Mouse (Mus musculus): ENCODE results near the gene Mbnl3.

Gene Mbnl3

GRCm38 (mm10) chrX:51206432-51206831 lies at the start of gene Mbnl3:
Gene Mbnl3 (minus strand): TSS chrX:51206532.
- no peak for DNase-seq

GRCm38 (mm10) chrX:51205548-51206324 lies 596 bp downstream of the Mbnl3 start:
- DNase-seq: no peak

GRCm38 (mm10) chrX:51204626-51205547 lies 1.4 kb downstream of the Mbnl3 start:
- no peak for DNase-seq

GRCm38 (mm10) chrX:51197012-51197411 lies 9.3 kb downstream of the Mbnl3 start:
- DNase-seq: no peak

GRCm38 (mm10) chrX:51171914-51172313 lies 34.4 kb downstream of the Mbnl3 start:
- DNase-seq: no peak

GRCm38 (mm10) chrX:51171413-51171812 lies 34.9 kb downstream of the Mbnl3 start:
- no peak for DNase-seq

GRCm38 (mm10) chrX:51170404-51170803 lies 35.9 kb downstream of the Mbnl3 start:
- no peak for DNase-seq

- no peak for DNase-seq
Observed at GRCm38 (mm10) chrX:51169476-51170045, 36.8 kb downstream of the Mbnl3 start.

- no peak for DNase-seq
Observed at GRCm38 (mm10) chrX:51167976-51168375, 38.4 kb downstream of the Mbnl3 start.

- DNase-seq: no peak
Observed at GRCm38 (mm10) chrX:51164766-51165165, 41.6 kb downstream of the Mbnl3 start.

- DNase-seq: no peak
Observed at GRCm38 (mm10) chrX:51148436-51148835, 57.9 kb downstream of the Mbnl3 start.

GRCm38 (mm10) chrX:51146351-51146750 lies 60.0 kb downstream of the Mbnl3 start:
- peak; percentile 38 for DNase-seq

GRCm38 (mm10) chrX:51140055-51140454 lies 66.3 kb downstream of the Mbnl3 start:
- no peak for DNase-seq

GRCm38 (mm10) chrX:51131325-51131724 lies 75.0 kb downstream of the Mbnl3 start:
- peak; percentile 90 for DNase-seq

GRCm38 (mm10) chrX:51102748-51103147 lies 103.6 kb downstream of the Mbnl3 start:
- DNase-seq: no peak

GRCm38 (mm10) chrX:51084972-51085371 lies 121.4 kb downstream of the Mbnl3 start:
- no peak for DNase-seq

- DNase-seq: no peak
Observed at GRCm38 (mm10) chrX:51084211-51084610, 122.1 kb downstream of the Mbnl3 start.

GRCm38 (mm10) chrX:51076744-51077143 lies 129.6 kb downstream of the Mbnl3 start:
- peak; percentile 4 for DNase-seq
